Mouse (Mus musculus): ENCODE results near the gene 9430015G10Rik.
A peak's percentile ranks its signal among the peaks of the same experiment; 100 is the strongest.

9430015G10Rik gene

DNA sequence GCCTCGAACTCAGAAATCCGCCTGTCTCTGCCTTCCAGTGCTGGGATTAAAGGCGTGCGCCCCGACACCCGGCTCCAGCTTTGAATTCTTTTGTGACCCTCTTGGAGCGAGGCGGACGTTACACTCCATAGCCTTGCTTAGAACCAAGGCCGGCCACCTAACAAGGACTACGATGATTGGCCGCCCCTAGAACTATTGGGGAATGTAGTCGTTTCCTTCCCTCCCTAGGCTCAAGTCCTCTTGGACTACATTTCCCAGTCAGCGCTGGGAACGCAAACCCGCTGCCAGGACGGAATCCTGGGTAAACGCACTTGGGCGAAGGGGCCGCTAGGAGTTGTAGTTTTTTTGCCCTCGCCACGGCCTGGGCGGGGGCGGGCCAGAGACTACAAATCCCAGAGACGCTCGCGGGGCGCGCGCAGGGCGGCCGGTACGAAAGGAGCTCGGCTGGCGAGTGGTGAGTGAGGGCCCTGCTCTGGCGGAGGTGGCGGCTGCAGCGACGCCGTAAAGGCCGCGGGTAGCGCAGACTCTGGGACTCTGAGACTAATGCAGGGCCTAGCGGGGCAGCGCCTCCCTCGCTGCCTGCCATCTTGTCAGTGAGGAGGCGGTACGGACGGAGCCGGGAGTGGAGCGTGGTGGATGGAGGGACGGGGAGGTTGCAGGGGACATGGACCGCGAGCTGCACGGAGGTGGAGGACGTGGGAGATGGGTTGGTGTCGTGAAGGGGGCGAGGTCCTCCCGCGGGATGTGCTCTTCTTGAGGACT, at the start of gene 9430015G10Rik:
9430015G10Rik (plus strand) TSS at position 413 of the 762 bp plus-strand sequence.
- peak; percentile 95 to 97 for DNase-seq (ENCODE audit: low spot score in 2 of 2)

DNA sequence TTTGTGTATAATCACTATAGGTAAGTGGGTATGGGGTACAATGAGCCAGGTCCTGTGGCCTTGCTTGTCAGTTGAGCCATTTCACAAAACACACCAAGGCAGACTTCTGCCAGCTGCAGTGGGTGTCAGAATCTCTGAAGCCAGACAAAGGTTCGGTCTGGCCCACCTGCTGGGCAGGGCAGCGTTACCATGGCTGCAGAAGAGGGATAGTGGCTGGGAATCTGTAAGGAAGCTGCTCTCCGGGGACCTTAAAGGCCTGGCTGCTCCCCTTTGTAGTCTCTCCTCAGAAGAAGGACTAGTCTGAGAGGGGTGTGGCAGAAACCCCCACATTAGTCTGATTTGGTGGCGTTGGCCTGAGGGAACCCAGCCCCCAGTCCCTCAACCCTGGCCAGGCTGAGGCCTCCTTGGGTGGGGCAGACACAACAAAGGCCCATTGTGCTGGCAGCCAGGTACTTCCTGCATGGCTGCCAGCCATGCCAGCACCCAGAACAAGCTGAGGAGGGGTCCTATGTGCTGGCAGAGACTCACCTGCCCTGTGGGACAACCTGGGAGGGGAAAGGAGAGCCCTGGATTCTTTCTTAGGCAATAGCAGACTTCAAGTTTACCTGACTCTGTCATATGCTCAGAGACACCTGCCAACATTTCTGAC, 45.8 kb upstream of the 9430015G10Rik start:
- no peak for DNase-seq (ENCODE audit: low spot score in 2 of 2)

DNA sequence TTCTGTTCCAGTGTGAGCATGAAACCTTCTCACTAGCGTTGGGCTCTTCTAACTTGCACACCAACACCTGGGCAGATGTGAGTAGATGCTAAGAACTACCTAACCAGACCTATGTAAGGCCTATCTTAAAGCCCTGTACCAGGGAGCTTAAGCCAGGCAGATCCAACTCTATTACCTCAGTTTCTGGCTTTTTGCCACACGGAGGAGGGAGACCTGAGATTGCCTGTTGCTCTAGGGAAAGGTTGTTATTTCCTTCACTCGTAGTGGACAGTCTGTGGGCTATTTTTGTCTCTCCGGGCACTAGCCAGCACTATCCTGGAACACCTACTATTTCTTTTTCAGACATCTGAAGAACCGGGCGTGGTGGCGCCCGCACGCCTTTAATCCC, 45.3 kb upstream of the 9430015G10Rik start:
- no peak for DNase-seq (ENCODE audit: low spot score in 2 of 2)

DNA sequence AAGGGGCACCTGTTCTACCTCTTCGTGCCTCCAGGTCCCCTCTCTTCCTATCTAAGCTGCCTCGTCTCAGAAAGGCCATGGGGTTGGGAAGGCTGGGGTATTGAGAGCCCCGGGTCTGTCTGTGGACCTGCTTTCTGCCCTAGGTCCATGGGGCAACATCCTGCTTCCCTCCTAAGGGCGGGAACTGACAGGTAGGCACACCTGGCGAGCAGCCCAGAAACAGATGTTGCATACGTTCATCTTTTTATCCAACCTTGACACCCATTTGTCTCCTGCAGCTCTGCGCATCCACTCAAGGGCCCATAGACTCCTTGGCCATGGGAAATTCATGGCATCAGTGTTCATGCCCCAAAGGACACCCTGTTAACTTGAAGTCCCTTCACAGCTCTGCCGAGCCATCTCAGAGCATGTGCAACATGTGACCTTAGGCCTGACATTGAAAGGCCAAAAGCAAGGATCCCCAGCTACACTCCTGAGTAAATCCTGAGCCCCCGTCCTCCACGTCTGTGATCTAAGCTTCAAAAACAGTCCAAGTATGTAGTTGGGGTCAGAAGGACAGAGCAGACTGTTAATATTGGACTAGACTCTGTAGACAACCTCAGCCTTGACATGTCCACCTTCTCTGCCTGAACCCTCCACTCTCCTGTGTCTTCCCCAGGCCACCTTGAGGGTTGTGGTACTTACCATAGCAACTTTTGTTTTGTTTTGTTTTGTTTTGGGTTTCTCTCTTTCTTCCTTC, 44.5 kb upstream of the 9430015G10Rik start:
- DNase-seq (ENCODE audit: low spot score in 2 of 2) = no peak

DNA sequence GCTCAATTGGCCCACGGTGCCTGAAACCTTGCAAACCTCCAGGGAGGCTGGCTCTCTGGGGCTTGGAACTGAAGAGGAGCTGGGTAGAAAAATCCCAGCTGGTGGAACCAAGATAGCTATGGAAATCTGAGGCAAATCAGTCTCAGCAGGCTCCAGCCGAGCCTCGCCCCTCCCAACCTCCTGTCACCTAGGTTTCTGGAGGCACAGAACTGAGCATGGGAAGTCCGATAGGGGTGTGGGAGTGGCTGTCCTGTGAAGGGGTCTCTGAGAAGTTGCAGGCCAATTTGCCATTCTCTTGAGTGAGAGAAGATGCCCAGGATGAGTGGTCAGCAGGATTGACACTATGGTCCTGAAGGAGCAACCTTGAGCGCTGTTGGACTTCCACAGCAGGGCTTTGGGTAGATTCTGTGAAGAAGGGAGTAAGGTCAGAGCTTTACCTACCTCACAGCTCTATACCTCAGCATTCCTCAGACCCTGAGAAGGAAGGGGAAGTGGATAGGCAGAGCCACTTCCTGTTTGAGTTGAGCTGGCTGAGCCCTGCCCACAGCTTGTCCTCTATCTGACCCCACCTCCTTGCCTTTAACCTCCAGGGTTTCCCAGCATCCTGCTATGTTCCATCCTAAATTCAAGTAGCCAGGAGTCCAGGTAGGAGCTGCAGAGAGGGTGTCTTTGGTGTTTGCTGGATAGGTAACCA, 42.4 kb upstream of the 9430015G10Rik start:
- DNase-seq (ENCODE audit: low spot score in 2 of 2) = no peak

DNA sequence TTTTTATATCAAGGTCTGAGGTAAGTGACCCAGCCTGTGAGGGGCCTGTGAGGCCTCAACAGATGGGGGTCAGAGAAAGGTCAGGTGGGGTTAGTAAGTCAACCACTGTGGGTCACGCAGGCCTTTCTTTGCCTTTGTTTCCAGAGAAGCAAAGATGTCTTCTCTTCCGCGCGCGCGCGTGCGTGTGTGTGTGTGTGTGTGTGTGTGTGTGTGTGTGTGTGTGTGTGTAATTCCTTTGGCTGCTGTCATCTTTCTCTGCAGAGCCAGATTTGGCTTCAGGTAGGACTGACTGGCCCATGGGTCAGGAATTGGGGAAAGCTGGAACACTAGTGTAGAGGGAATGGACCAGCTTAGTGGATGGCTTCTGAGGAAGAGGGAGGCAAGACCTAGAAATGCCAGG, 40.1 kb upstream of the 9430015G10Rik start:
- no peak for DNase-seq (ENCODE audit: low spot score in 2 of 2)

DNA sequence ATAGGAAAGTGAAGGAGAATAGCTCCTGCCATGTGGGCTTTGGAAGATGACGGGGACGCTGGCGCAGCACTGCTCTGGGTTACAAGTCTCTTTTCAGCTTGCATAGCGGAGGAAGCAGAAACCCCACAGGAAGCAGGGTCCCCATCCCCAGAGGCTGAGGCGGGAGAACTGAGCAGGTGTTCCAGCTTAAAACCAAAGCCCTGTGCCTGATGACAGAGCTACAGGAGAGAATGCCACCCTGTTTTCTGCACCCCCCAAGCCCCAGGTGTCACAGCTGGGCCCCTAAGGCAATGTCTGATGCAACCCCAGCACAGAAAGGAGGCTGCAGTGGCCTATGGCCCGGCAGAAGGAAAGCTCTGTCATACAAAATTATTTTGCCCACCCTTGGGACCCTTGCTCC, 39.5 kb upstream of the 9430015G10Rik start:
- DNase-seq (ENCODE audit: low spot score in 2 of 2) = no peak

DNA sequence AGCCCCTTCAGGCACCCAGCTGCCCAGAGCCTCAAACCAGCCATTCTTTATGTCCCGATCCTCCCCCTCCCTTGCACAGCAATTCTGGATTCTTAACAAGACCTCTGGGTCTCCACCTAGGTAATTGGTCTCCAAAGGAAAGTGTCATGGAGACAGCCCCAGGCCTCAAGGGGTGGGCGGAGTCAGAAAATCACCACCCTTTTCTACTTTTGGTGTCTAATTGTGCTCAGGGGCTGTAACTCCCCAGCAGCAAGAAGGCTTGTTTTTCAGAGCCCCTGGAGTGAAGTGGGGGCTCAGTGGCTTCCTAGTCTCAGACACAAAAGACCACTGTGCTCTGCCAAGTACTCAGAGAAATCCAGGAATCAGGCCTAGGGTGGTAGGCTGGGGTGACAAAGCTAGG, 39.1 kb upstream of the 9430015G10Rik start:
- no peak for DNase-seq (ENCODE audit: low spot score in 2 of 2)

DNA sequence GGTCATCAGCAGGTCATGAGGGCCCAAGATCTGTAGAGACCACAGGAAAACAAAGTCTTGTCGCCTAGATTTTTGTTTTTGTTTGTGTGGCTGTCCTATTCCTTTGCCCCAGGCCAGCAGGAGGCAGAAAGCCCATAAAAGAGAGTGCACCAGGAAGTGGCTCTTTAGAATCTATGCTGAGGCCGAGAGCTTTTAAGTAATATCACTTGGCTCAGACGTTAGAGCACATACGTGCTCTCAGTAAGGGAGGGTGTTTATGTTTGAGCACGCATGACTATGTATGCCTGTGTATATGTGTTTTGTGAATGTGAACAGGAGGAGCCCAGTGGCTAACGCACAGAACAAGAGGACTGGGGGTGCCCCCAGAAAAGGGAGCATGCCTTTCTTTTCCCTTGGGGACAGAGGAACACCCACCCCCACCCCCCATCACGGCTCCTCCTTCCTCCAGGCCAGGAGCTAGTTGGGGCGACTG, 32.8 kb upstream of the 9430015G10Rik start:
- DNase-seq (ENCODE audit: low spot score in 2 of 2) = no peak

DNA sequence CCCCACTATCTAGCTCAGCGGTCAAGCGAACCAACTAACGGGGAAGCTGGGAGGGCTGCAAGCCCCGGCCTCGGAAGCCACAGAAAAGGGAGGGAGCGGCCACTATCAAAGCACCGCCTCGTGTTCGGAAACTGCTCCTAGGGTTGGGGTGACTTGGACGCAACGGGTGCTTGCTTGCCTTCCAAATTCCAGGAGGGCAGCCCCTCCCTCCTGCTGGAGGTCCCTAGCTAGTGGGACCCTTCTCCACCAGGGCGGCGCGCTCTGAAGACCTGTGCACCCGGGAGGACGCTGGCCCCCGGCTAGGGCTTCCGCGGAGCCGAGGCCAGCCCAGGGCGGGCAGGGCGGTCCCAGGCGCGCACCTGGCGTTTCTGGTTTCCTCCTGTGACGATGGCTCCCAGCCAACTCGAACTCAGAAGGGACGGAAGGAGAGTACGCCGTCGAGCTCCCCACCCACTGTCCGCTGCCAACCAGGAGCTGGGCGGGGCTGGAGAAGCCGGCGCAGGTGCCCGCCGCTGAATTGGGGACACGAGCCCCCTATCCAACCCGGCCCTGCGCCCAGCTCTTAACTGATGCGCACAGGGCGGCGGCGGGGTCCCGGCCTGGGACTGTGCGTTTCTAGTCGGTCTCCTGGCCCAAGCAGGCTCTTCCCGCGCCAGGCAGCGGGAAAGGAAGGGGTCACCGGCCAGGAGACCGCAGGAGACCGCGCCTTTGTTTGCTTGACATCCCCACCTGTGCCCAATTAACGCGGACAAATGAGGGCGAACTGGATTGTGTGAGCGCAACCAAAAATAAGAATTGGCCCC, 32.1 kb upstream of the 9430015G10Rik start:
- peak; percentile 71 to 79 for DNase-seq (ENCODE audit: low spot score in 2 of 2)

DNA sequence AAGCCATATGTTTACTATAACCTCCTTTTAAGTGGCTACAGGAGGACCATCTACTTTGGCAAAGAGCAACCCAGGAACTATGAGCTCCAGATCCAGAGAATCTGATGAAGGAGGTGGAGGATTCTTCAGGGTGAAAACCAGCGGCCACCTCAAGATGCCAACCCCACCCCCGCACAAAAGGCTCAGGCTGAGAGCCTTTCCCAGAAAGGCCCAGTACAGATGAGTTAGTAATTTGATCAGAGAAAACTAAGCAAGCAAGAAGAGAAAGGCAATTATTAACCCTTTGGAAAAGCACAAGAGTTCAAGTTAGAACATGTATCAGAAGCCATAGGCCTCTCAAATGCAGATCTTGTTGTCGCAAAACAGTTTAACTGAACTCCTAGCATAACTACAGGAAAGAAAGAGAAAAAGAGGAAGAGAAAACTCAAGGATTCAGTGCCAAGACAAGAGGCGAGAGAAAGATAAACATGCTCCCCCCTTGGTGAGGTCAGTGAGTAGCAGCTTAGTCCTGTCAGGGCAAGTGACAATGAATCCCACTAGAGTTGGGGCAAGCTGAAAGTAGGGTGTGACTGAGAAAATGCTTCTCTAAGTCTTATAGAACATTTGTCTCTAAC, 27.1 kb upstream of the 9430015G10Rik start:
- DNase-seq (ENCODE audit: low spot score in 2 of 2) = no peak

DNA sequence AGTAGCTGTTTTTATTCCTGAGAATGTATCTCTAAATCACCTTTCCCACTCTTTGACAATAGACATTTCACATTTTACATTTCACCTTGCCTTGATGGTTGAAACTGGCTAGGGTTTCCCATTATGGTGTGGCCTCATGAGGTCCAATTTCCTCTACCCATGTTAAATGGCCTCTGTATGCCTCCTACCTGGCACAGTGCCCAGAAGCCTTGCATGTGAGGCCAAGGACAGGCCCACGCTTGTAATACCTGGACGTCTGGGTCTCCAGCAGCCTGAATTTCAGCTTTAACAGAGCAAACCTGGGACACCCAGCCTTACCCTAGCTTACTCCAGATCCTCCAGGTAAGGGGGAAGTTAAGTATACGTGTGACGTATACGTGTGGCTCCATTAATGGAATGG, 26.4 kb upstream of the 9430015G10Rik start:
- peak; percentile 73 to 83 for DNase-seq (ENCODE audit: low spot score in 2 of 2)

DNA sequence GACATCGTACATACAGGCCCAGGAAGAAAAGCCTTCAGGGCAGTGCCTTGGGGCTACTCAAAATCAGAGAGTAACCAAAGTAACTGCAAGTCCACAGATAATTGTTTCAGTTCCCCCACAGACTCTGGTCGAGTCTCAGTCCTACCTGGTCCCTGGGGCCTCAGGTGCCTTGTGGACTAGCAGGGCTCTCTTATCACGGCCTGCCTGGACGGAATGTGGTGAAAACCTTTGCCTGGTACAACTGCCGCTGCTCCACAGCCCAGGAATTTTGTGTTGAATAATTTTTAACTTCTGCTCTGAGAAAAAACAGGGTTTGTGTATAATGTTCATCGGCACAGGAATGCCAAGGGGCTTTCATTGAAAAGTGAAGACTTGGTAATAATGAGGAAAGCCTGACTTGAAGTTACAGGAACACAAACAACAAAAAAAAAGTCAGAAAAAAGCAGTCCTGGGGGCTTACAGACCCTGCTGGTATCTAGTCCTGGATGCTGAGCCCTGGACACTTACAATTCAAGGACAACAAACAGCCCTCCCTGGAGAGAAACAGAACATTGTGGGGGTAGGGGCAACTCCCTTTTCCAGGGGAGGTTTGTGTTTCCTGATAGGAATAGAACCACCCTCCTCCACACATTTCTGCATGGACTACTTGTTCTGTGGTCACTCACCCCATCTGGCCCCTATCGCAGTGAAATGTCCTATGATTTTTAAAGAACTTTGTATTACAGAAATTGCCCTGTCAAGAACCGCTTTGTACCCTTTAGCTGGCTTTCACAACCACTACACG, 25.5 kb upstream of the 9430015G10Rik start:
- no peak for DNase-seq (ENCODE audit: low spot score in 2 of 2)

DNA sequence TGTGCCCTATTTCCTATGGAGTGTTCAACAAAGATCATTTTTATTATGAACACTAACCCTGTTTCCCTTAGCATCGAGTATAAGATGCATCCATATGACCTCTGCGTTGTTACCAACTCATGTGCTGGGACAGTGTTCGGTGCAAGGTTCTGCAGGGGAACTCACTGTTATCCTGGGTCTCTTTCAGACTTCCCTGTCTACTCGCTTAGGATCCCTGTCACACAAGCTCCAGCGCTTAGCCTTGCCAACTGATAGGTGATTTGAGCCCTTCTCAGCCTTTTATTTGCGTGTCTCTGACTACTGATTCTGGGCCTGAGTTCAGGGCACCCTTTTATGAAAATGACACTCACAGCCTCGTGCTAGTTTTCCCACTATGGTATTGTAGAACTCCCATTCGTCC, 24.5 kb upstream of the 9430015G10Rik start:
- DNase-seq (ENCODE audit: low spot score in 2 of 2) = no peak

DNA sequence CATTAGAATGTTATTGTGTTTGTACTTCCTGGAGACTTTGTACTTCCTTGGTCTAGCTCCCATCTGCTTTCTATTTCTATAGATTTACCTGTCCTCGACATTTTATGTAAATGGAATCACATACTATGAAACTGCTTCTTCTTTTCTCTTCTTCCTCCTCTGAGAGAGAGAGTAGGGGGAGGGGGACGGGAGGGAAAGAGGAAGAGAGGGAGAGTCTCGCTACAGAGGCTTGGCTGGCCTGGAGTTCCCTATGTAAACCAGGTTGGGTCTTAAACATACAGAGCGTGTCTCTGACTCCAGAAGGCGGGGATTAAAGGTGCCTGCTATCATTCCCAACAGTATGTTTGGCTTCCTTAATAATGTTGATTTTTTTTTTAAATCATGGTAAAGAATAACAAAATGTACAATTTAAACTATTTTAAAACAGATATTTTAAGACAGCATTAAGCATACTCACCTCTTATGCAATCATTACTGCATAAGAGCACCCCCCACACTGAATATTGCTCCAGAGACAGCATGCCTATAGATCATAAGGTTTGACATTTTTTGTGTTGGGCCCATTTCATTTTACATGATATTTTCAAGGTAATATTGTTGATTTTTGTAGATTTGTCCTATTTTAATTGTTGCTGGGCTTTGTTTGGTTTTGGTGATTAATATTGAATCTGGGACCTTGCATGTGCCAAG, 22.2 kb upstream of the 9430015G10Rik start:
- DNase-seq (ENCODE audit: low spot score in 2 of 2) = no peak

DNA sequence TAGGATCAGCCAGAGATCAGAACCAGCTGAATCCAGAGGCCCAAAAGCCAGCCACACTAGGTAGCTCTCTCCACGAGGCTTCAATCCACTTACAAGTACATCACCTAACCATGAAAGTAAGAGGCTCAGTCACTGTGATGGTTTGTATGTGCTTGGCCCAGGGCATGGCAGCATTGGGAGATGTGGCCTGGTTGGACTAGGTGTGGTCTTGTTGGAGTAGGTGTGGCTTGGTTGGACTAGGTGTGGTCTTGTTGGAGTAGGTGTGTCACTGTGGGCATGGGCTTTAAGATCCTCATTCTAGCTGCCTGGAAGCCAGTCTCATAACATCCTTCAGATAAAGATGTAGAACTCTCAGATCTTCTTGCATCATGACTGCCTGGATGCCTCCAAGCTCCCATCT, 18.5 kb upstream of the 9430015G10Rik start:
- DNase-seq (ENCODE audit: low spot score in 2 of 2) = no peak

DNA sequence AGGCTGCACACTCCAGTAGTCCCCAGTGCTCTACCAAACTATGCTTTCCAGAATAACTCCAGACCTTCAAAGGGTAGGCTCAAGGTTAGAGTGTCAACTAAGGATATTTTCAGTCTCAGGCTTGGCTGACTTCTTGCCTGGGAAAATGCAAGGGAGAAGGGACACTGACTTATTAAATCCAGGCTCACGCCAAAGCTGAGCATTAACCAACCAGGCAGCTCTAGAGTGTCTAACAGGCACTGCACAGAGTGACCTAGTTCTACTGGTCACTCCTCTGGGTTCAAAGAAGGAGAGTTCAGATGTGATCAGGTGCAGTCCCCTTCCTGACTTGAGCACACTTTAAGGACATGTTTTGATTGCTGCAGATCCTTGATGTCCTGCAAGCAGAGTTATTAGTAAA, 17.0 kb upstream of the 9430015G10Rik start:
- no peak for DNase-seq (ENCODE audit: low spot score in 2 of 2)

DNA sequence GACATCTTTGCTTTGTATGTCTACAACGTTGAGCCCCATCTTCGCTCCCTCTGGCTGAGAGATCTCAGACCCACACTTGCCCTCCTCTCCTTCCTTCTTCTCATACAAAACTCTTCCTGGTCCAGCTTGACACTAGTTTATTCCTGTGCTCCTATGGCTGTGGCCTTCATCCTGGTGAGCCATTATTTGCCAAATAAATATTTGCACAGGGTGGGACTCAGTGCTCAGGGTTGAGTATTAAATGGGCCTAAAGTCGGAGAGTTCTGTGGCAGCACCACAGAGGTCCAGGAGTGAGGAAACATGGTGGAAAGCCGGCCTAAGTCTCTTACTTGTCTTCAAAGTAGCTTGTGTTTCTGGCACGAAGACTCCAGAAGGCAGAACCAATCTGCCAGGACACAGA, 16.0 kb upstream of the 9430015G10Rik start:
- DNase-seq (ENCODE audit: low spot score in 2 of 2) = no peak

DNA sequence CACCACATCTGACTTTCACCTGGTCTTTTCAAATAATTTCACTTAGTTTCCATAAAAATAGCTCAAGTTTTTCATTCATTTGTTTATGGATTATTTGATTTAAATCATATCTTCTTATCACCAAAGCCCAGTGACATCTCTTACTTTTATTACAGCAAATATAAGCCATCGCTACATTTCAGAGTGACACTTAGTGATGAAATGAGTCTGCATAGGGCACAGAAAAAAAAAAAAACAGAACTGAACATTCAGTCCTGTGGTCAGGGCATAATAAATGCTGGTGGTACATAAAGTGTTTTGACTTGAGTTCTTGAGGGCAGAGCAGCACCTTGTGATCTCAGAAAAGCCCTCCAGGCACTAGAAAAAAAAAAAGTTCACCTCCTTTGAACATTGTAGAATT, 13.6 kb upstream of the 9430015G10Rik start:
- no peak for DNase-seq (ENCODE audit: low spot score in 2 of 2)
